Mouse (Mus musculus) heart, postnatal 36 days (tissue): ENCODE measurements around the gene Synm. TPM values are rescaled to one million over a fixed set of nuclear protein-coding genes. Genes with fewer than 3 reads are reported as not detected.

Experiments
- DNase-seq, 2 experiments: peaks; one replicate each; pipeline ENCODE4 v3.0.0; 2021 to 2022
- intact Hi-C: fragments of 180-260 bp; cut with DNase I; formaldehyde crosslinking; loops from one replicate; pipeline ENCODE4 v1.15.1; 2025
- total RNA-seq, 2 experiments: library from RNA; stranded (reverse); gene quantifications; 2 replicates each; pipeline ENCODE4 v1.2.3; 2021

Gene Synm
- 1 to 10 TPM; 8.9 to 9.7 TPM for total RNA-seq

- intact Hi-C loops = loop anchor here (1.0 to 10.0 kb wide), 4 partner anchors 35 to 535 kb away; partner anchors contain the start of gene Lysmd4
- peak; percentile 98 to 99 for DNase-seq
Observed at GRCm38 (mm10) chr7:67759629-67759995, at the start of gene Synm. Synm (minus strand) TSS chr7:67759742.

GRCm38 (mm10) chr7:67803857-67804215 lies 44.3 kb upstream of the Synm start:
- intact Hi-C loops = loop anchor here (1.0 to 5.0 kb wide), 4 partner anchors 158 to 553 kb away; no protein-coding TSS in a partner anchor
- DNase-seq = no peak

GRCm38 (mm10) chr7:67803015-67803856 lies 43.7 kb upstream of the Synm start:
- intact Hi-C loops = loop anchor here (1.0 to 5.0 kb wide), 4 partner anchors 159 to 554 kb away; no protein-coding TSS in a partner anchor
- peak; percentile 88 to 92 for DNase-seq

- intact Hi-C loops = loop anchor here (5.0 kb wide), 3 partner anchors 326 to 556 kb away; no protein-coding TSS in a partner anchor
- no peak for DNase-seq
Observed at GRCm38 (mm10) chr7:67801022-67801421, 41.5 kb upstream of the Synm start.

GRCm38 (mm10) chr7:67800547-67800946 lies 41.0 kb upstream of the Synm start:
- DNase-seq = no peak
- intact Hi-C loops = loop anchor here (5.0 kb wide), 3 partner anchors 327 to 557 kb away; no protein-coding TSS in a partner anchor

GRCm38 (mm10) chr7:67798476-67798875 lies 38.9 kb upstream of the Synm start:
- intact Hi-C loops = no loop called here
- no peak for DNase-seq

- intact Hi-C loops = no loop called here
- DNase-seq = no peak
Observed at GRCm38 (mm10) chr7:67797065-67797464, 37.5 kb upstream of the Synm start.

GRCm38 (mm10) chr7:67793449-67793848 lies 33.9 kb upstream of the Synm start:
- no peak for DNase-seq
- intact Hi-C loops = no loop called here

GRCm38 (mm10) chr7:67791256-67791655 lies 31.7 kb upstream of the Synm start:
- intact Hi-C loops = no loop called here
- no peak for DNase-seq

- peak; percentile 67 to 69 for DNase-seq
- intact Hi-C loops = loop anchor here (1.0 to 5.0 kb wide), 5 partner anchors 174 to 569 kb away; no protein-coding TSS in a partner anchor
Observed at GRCm38 (mm10) chr7:67788713-67789112, 29.2 kb upstream of the Synm start.

GRCm38 (mm10) chr7:67787861-67788260 lies 28.3 kb upstream of the Synm start:
- no peak for DNase-seq
- intact Hi-C loops = loop anchor here (1.0 to 5.0 kb wide), 5 partner anchors 174 to 569 kb away; no protein-coding TSS in a partner anchor

- no peak for DNase-seq
- intact Hi-C loops = no loop called here
Observed at GRCm38 (mm10) chr7:67776636-67777305, 17.2 kb upstream of the Synm start.

- no peak for DNase-seq
- intact Hi-C loops = no loop called here
Observed at GRCm38 (mm10) chr7:67775623-67776022, 16.1 kb upstream of the Synm start.

- DNase-seq = no peak
- intact Hi-C loops = no loop called here
Observed at GRCm38 (mm10) chr7:67772231-67772630, 12.7 kb upstream of the Synm start.

- intact Hi-C loops = no loop called here
Observed at GRCm38 (mm10) chr7:67769487-67769886, 9.9 kb upstream of the Synm start.

GRCm38 (mm10) chr7:67768125-67768524 lies 8.6 kb upstream of the Synm start:
- intact Hi-C loops = no loop called here
- DNase-seq = no peak

More at GRCm38 (mm10) chr7:67769487-67769886, 9.9 kb upstream of the Synm start:
- DNase-seq = no peak

GRCm38 (mm10) chr7:67763625-67764024 lies 4.1 kb upstream of the Synm start:
- intact Hi-C loops = no loop called here
- no peak for DNase-seq

- intact Hi-C loops = loop anchor here (1.0 to 10.0 kb wide), 4 partner anchors 34 to 534 kb away; partner anchors contain the start of gene Lysmd4
- DNase-seq = peak in 1 of 2 experiments; percentile 64
Observed at GRCm38 (mm10) chr7:67758858-67759628, 499 bp downstream of the Synm start.

- DNase-seq = peak in 1 of 2 experiments; percentile 28
- intact Hi-C loops = loop anchor here (2.0 to 10.0 kb wide), 3 partner anchors 34 to 534 kb away; partner anchors contain the start of gene Lysmd4
Observed at GRCm38 (mm10) chr7:67758506-67758857, 1.1 kb downstream of the Synm start.

- no peak for DNase-seq
- intact Hi-C loops = loop anchor here (10.0 kb wide), 2 partner anchors 52 to 532 kb away; partner anchors contain the start of gene Lysmd4
Observed at GRCm38 (mm10) chr7:67756636-67757035, 2.9 kb downstream of the Synm start.
